Mouse (Mus musculus) thymus, adult 2 months (tissue): ENCODE results near the gene Fgfr2.
"Not testable (repeated sequence)": the region's sequence is repeated elsewhere in the genome, so short reads cannot be mapped to it uniquely, and the experiment has no call there.

Experiments used
- CTCF ChIP-seq: fragments of 200-500 bp; IDR thresholded peaks from 2 replicates; pipeline ENCODE4 v1.5.1; 2012; ENCODE audit warnings: mild to moderate bottlenecking, control low read depth, low read length, moderate library complexity, borderline replicate concordance; ENCODE audit not compliant: control insufficient read depth, poor library complexity, insufficient read depth; ENCODE audit errors: extremely low read depth
- POLR2A ChIP-seq: fragments of 200-500 bp; IDR thresholded peaks from 2 replicates; pipeline ENCODE4 v1.6.1; 2012; ENCODE audit warnings: mild to moderate bottlenecking, low read length, control low read depth, moderate library complexity; ENCODE audit not compliant: control insufficient read depth, poor library complexity, insufficient read depth; ENCODE audit errors: extremely low read depth

DNA sequence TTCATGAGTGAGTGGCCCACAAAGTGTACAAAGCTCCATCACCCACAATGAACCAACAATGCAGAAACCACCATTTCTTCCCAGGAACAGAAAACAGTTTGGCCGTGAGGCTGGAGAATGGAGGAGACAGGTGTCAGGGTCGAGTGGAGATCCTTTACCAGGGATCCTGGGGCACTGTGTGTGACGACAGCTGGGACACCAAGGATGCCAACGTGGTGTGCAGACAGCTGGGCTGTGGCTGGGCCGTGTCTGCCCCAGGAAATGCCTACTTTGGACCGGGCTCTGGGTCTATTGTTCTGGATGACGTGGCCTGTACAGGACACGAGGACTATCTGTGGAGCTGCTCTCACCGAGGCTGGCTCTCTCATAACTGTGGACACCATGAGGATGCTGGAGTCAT lies 2040.7 kb downstream of the Fgfr2 start:
- TF ChIP-seq CTCF, POLR2A: not testable (repeated sequence)
